Mouse (Mus musculus) kidney, embryonic 14.5 days (tissue): Measurements from ENCODE around the gene Enthd1. TPM values are rescaled to one million over a fixed set of nuclear protein-coding genes. Genes with fewer than 3 reads are reported as not detected.

Experiments used
- ATAC-seq: fragments of 200-750 bp; cut with Nextera tagmentation; 2 replicates; pipeline ENCODE4 v1.8.0; 2017; ENCODE audit warnings: moderate number of reproducible peaks, mild to moderate bottlenecking, moderate TSS enrichment, moderate library complexity; ENCODE audit not compliant: low FRiP score, low TSS enrichment
- H3K27ac ChIP-seq: fragments of 300-500 bp; sonication (generic); 2 replicates; pipeline ENCODE4 v1.5.1; 2014; ENCODE audit warnings: low read depth, mild to moderate bottlenecking, low read length, moderate library complexity, mixed read lengths
- H3K27me3 ChIP-seq: fragments of 300-500 bp; sonication (generic); 2 replicates; pipeline ENCODE4 v1.6.1; 2014; ENCODE audit warnings: mild to moderate bottlenecking, low read length; ENCODE audit not compliant: control insufficient read depth, insufficient read depth
- H3K36me3 ChIP-seq: fragments of 300-500 bp; sonication (generic); 2 replicates; pipeline ENCODE4 v1.6.1; 2014; ENCODE audit warnings: low read length, mixed read lengths; ENCODE audit not compliant: control insufficient read depth, insufficient read depth
- H3K4me1 ChIP-seq: fragments of 300-500 bp; sonication (generic); 2 replicates; pipeline ENCODE4 v1.6.1; 2014; ENCODE audit warnings: low read length, mixed read lengths; ENCODE audit not compliant: control insufficient read depth, insufficient read depth
- H3K4me2 ChIP-seq: fragments of 300-500 bp; sonication (generic); replicated peaks from 2 replicates; pipeline ENCODE4 v1.6.1; 2014; ENCODE audit warnings: low read depth, mild to moderate bottlenecking, low read length
- H3K4me3 ChIP-seq: fragments of 300-500 bp; sonication (generic); 2 replicates; pipeline ENCODE4 v1.5.1; 2014; ENCODE audit warnings: mild to moderate bottlenecking, low read length
- H3K9ac ChIP-seq: fragments of 300-500 bp; sonication (generic); 2 replicates; pipeline ENCODE4 v1.6.1; 2014; ENCODE audit warnings: low read depth, mild to moderate bottlenecking, low read length, moderate library complexity
- H3K9me3 ChIP-seq: fragments of 300-500 bp; sonication (generic); 2 replicates; pipeline ENCODE4 v1.6.1; 2016; ENCODE audit warnings: low read length; ENCODE audit not compliant: control insufficient read depth
- WGBS: fragments of 180-500 bp; shearing (Covaris S2); extraction: QIAGEN DNeasy Blood & Tissue Kit; methylation state at CpG from one replicate; pipeline ENCODE4 v1.1.7; 2014; 5-methylcytosine and 5-hydroxymethylcytosine counted together
- polyA plus RNA-seq: library from polyadenylated mRNA; unstranded; fragments of >200 nt; fragmentation: Nextera tagmentation; extraction: Ambion mirVana; gene quantifications from 2 replicates; pipeline ENCODE4 v1.2.1, GENCODE M21; 2014

Enthd1 gene
- polyA plus RNA-seq, 1 experiment from 2014 or later, result not detected

- Histone ChIP-seq H3K27ac (no peak overlapping the region), H3K27me3 (no peaks in the 10 kb centered on the region), H3K36me3 (no peaks in the 10 kb centered on the region), H3K9ac (no peak overlapping the region), H3K4me1 (no peaks in the 10 kb centered on the region), H3K4me2 (no peak overlapping the region), H3K4me3 (no peak overlapping the region), H3K9me3 (no peaks in the 10 kb centered on the region)
- 0 out of 2 replicates have a peak, but pooled peaks have one; percentile 9 for ATAC-seq
- WGBS, result 92% methylated on average over 1 of the region's 1 CpGs
Measured at GRCm38 (mm10) chr15:80485601-80486000, 79.4 kb downstream of the Enthd1 start.

GRCm38 (mm10) chr15:80483041-80483705 is 81.8 kb downstream of the Enthd1 start:
- Histone ChIP-seq H3K4me3 (no peak overlapping the region), H3K27ac (no peak overlapping the region), H3K9me3 (no peaks in the 10 kb centered on the region), H3K4me2 (no peak overlapping the region), H3K27me3 (no peaks in the 10 kb centered on the region), H3K9ac (no peak overlapping the region), H3K4me1 (no peaks in the 10 kb centered on the region), H3K36me3 (no peaks in the 10 kb centered on the region)
- no peak for ATAC-seq
- WGBS, result 55% methylated on average over 9 of the region's 9 CpGs

- Histone ChIP-seq H3K9ac (no peak overlapping the region), H3K4me3 (no peak overlapping the region), H3K4me2 (no peak overlapping the region), H3K9me3 (no peaks in the 10 kb centered on the region), H3K27ac (no peak overlapping the region), H3K27me3 (no peaks in the 10 kb centered on the region), H3K4me1 (no peaks in the 10 kb centered on the region), H3K36me3 (no peaks in the 10 kb centered on the region)
- no peak for ATAC-seq
- WGBS, result 83% methylated on average over 8 of the region's 8 CpGs
Measured at GRCm38 (mm10) chr15:80482348-80482747, 82.6 kb downstream of the Enthd1 start.

GRCm38 (mm10) chr15:80474429-80475002 is 90.4 kb downstream of the Enthd1 start:
- Histone ChIP-seq H3K4me1 (no peaks in the 10 kb centered on the region), H3K27ac (no peak overlapping the region), H3K9ac (no peak overlapping the region), H3K4me3 (no peak overlapping the region), H3K4me2 (no peak overlapping the region), H3K9me3 (no peaks in the 10 kb centered on the region), H3K27me3 (no peaks in the 10 kb centered on the region), H3K36me3 (no peaks in the 10 kb centered on the region)
- no peak for ATAC-seq
- WGBS, result 84% methylated on average over 6 of the region's 6 CpGs

- Histone ChIP-seq H3K4me1 (no peaks in the 10 kb centered on the region), H3K9ac (no peak overlapping the region), H3K9me3 (no peaks in the 10 kb centered on the region), H3K4me3 (no peak overlapping the region), H3K4me2 (no peak overlapping the region), H3K27ac (no peak overlapping the region), H3K27me3 (peaks cover 6% of the 10 kb centered on the region; the same call in 1 of the 2 replicates), H3K36me3 (no peaks in the 10 kb centered on the region)
- 86% methylated on average over 4 of the region's 4 CpGs for WGBS
- ATAC-seq, result no peak
Measured at GRCm38 (mm10) chr15:80467876-80468275, 97.1 kb downstream of the Enthd1 start.

GRCm38 (mm10) chr15:80462106-80462505 is 102.8 kb downstream of the Enthd1 start:
- H3K4me1 ChIP-seq, result no peaks in the 10 kb centered on the region; the same call in 1 of the 2 replicates
- no peaks in the 10 kb centered on the region for H3K9me3 ChIP-seq
- H3K27ac ChIP-seq, result no peak overlapping the region
- H3K27me3 ChIP-seq, result peaks cover 6% of the 10 kb centered on the region; the same call in 1 of the 2 replicates
- no peak overlapping the region for H3K9ac ChIP-seq
- peak; percentile 62 for ATAC-seq
- WGBS, result 4% methylated on average over 9 of the region's 9 CpGs
- H3K36me3 ChIP-seq, result no peaks in the 10 kb centered on the region
- peak overlapping the region; percentile 38 for H3K4me2 ChIP-seq
- H3K4me3 ChIP-seq, result peak overlapping the region; percentile 17; the same call in 1 of the 2 replicates

- WGBS, result 49% methylated on average over 2 of the region's 2 CpGs
- no peaks in the 10 kb centered on the region for H3K36me3 ChIP-seq
- no peak for ATAC-seq
- no peak overlapping the region for H3K9ac ChIP-seq
- no peaks in the 10 kb centered on the region for H3K9me3 ChIP-seq
- no peak overlapping the region for H3K4me2 ChIP-seq
- no peaks in the 10 kb centered on the region; the same call in 1 of the 2 replicates for H3K4me1 ChIP-seq
- no peak overlapping the region for H3K4me3 ChIP-seq
- H3K27ac ChIP-seq, result no peak overlapping the region
- peaks cover 6% of the 10 kb centered on the region; the same call in 1 of the 2 replicates for H3K27me3 ChIP-seq
Measured at GRCm38 (mm10) chr15:80461446-80461845, 103.5 kb downstream of the Enthd1 start.

- Histone ChIP-seq H3K9ac (no peak overlapping the region), H3K9me3 (no peaks in the 10 kb centered on the region), H3K36me3 (no peaks in the 10 kb centered on the region), H3K27ac (no peak overlapping the region), H3K27me3 (peaks cover 9% of the 10 kb centered on the region; the same call in 1 of the 2 replicates), H3K4me3 (no peak overlapping the region), H3K4me1 (no peaks in the 10 kb centered on the region; the same call in 1 of the 2 replicates), H3K4me2 (no peak overlapping the region)
- no peak for ATAC-seq
- WGBS, result 62% methylated on average over 9 of the region's 9 CpGs
Measured at GRCm38 (mm10) chr15:80460011-80460410, 104.9 kb downstream of the Enthd1 start.

GRCm38 (mm10) chr15:80457984-80458383 is 107.0 kb downstream of the Enthd1 start:
- no peak overlapping the region for H3K4me3 ChIP-seq
- no peak for ATAC-seq
- WGBS, result 85% methylated on average over 3 of the region's 3 CpGs
- H3K9me3 ChIP-seq, result no peaks in the 10 kb centered on the region
- H3K4me2 ChIP-seq, result no peak overlapping the region
- no peaks in the 10 kb centered on the region; the same call in 1 of the 2 replicates for H3K4me1 ChIP-seq
- H3K27ac ChIP-seq, result no peak overlapping the region
- H3K36me3 ChIP-seq, result no peaks in the 10 kb centered on the region
- no peak overlapping the region for H3K9ac ChIP-seq
- H3K27me3 ChIP-seq, result 0 out of 2 replicates have a peak, but pooled peaks cover 2% of the 10 kb centered on the region
